Comparison of ENCODE assay signal across 27 mouse cellular contexts in the genomic region with DNA sequence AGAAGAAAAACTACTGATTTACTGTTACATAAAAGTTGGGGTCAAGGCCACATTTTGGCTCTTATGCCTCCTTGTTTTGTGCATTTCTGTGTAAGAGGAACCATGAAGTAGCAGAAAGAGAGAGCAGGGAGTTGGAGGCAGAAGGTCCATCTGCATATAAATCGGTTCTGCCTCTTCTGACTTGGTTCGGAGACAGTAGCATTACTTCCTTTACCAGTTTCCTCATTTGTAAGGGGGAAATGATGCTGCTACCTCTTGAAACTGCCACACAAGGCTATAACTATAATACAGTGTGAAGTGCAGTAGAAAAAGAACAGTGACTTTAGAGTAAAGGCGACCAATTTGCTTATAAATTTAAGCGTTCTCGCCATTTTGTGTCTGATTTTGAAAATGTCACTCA. TPM values are rescaled to one million over a fixed set of nuclear protein-coding genes. Genes with fewer than 3 reads are reported as not detected.
DNase-seq lines count a peak whose midpoint lies in the region; ATAC-seq and TF ChIP-seq lines count a peak whose summit lies in the region.
"Had no signal": no experiment of that assay in that cellular context is flagged by ENCODE, and none has a peak within 500 bp of the region (broad histone marks: within the 10 kb centered on the region; RNA-seq: fewer than 3 reads in every experiment).

No protein-coding gene starts in this region.

- no peak overlapping the region for H3K27ac ChIP-seq in liver, adult 2 months (replicated peaks; ENCODE audit: insufficient read depth, low read depth, low read length)
- no peak overlapping the region for H3K27ac ChIP-seq in liver, embryonic 11.5 days (ENCODE audit: low read depth, low read length)
- no peak overlapping the region for H3K27ac ChIP-seq in midbrain, postnatal 0 days (ENCODE audit: low read depth, low read length)
- H3K27ac ChIP-seq: forebrain, embryonic 10.5 days; gastrocnemius, adult 2 months; heart, embryonic 15.5 days; hindbrain, embryonic 10.5 days; hindbrain, embryonic 13.5 days had no signal

- no peaks in the 10 kb centered on the region for H3K4me1 ChIP-seq in liver, adult 2 months (ENCODE audit: control insufficient read depth, insufficient read depth, low read length)
- no peaks in the 10 kb centered on the region for H3K4me1 ChIP-seq in liver, embryonic 11.5 days (replicated peaks; ENCODE audit: control insufficient read depth, insufficient read depth, low read length)
- no peaks in the 10 kb centered on the region for H3K4me1 ChIP-seq in midbrain, postnatal 0 days (ENCODE audit: insufficient read depth, low read length)
- H3K4me1 ChIP-seq: heart, embryonic 12.5 days; heart, embryonic 15.5 days had no signal

- no peaks in the 10 kb centered on the region for H3K79me2 ChIP-seq in liver, adult 2 months (ENCODE audit: control insufficient read depth, insufficient read depth, low read length)

- no peak overlapping the region for H3K9ac ChIP-seq in liver, adult 2 months (ENCODE audit: low read depth, low read length)
- H3K9ac ChIP-seq in liver, embryonic 11.5 days (ENCODE audit: low read depth, low read length), result no peak overlapping the region
- no peak overlapping the region for H3K9ac ChIP-seq in midbrain, postnatal 0 days (replicated peaks; ENCODE audit: low read length, poor library complexity, severe bottlenecking)
- H3K9ac ChIP-seq: forebrain, postnatal 0 days; heart, embryonic 12.5 days; heart, embryonic 15.5 days; hindbrain, embryonic 13.5 days had no signal

- DNase-seq in liver, adult 2 months (ENCODE audit: extremely low read depth, low read depth, low spot score), result peak; percentile 21
- no peak for DNase-seq in liver, embryonic 11.5 days (ENCODE audit: low spot score)
- no peak for DNase-seq in cerebellum, adult 11-12 months
- DNase-seq in midbrain, postnatal 0 days (ENCODE audit: low spot score), result no peak
- DNase-seq: adrenal gland, adult 2 months; adrenal gland, postnatal 14 days; B cell, adult 2 months; cerebellum, adult 11 months; cerebellum, adult 8-10 months; cerebellum, postnatal 10 days; cerebellum, postnatal 36 days; forebrain, postnatal 0 days; gastrocnemius, adult 2 months; gastrocnemius, postnatal 14 days; heart, adult 18-20 months; heart, postnatal 10 days; heart, postnatal 36 days had no signal

- WGBS in liver, adult 2 months, result 84% methylated on average over 5 of the region's 5 CpGs
- whole genome bisulfite sequencing in liver, embryonic 11.5 days, result 63% methylated on average over 5 of the region's 5 CpGs
- WGBS in midbrain, postnatal 0 days, result 86% methylated on average over 5 of the region's 5 CpGs

- H3K4me3 ChIP-seq in liver, adult 2 months (ENCODE audit: insufficient read depth, low read depth, low read length), result no peak overlapping the region
- H3K4me3 ChIP-seq in liver, embryonic 11.5 days (ENCODE audit: low read depth, low read length), result no peak overlapping the region
- no peak overlapping the region for H3K4me3 ChIP-seq in midbrain, postnatal 0 days (ENCODE audit: low read depth, low read length)
- H3K4me3 ChIP-seq: forebrain, embryonic 10.5 days; gastrocnemius, adult 2 months; heart, embryonic 12.5 days; heart, embryonic 15.5 days; hindbrain, embryonic 10.5 days; hindbrain, embryonic 13.5 days had no signal

- H3K27me3 ChIP-seq in liver, adult 2 months (ENCODE audit: control insufficient read depth, insufficient read depth, low read length), result no peaks in the 10 kb centered on the region
- no peaks in the 10 kb centered on the region for H3K27me3 ChIP-seq in liver, embryonic 11.5 days (replicated peaks; ENCODE audit: control insufficient read depth, insufficient read depth, low read length)
- H3K27me3 ChIP-seq in midbrain, postnatal 0 days (ENCODE audit: insufficient read depth, low read length), result no peaks in the 10 kb centered on the region
- H3K27me3 ChIP-seq: CH12.LX; heart, embryonic 12.5 days; heart, embryonic 15.5 days; hindbrain, embryonic 13.5 days had no signal

- no peak for TF ChIP-seq CTCF in liver, adult 2 months (IDR thresholded peaks at IDR 0.05; ENCODE audit: low read depth, low read length)
- no peak for TF ChIP-seq CTCF in midbrain, postnatal 0 days (IDR thresholded peaks at IDR 0.05)

- H3K4me2 ChIP-seq in liver, embryonic 11.5 days, result no peak overlapping the region
- H3K4me2 ChIP-seq in midbrain, postnatal 0 days (ENCODE audit: low read depth, low read length, poor library complexity, severe bottlenecking), result no peak overlapping the region
- H3K4me2 ChIP-seq: heart, embryonic 12.5 days; heart, embryonic 15.5 days; hindbrain, embryonic 13.5 days had no signal

- ATAC-seq in liver, embryonic 11.5 days (replicated peaks; ENCODE audit: low FRiP score), result no peak
- ATAC-seq in granulocyte monocyte progenitor cell, adult 5-6 weeks (replicated peaks; ENCODE audit: poor library complexity, severe bottlenecking), result peak; percentile 71
- ATAC-seq in neutrophil, adult 5-6 weeks (ENCODE audit: extremely low read depth, insufficient number of reproducible peaks, low FRiP score, poor library complexity, severe bottlenecking), result peak; percentile 66; the same call in 1 of the 2 replicates
- ATAC-seq in midbrain, postnatal 0 days (ENCODE audit: low FRiP score), result no peak
- ATAC-seq: forebrain, embryonic 14.5 days; forebrain, postnatal 0 days; hindbrain, embryonic 16.5 days had no signal

- TF ChIP-seq POLR2A in liver, adult 2 months (IDR thresholded peaks at IDR 0.05; ENCODE audit: extremely low read depth, insufficient read depth, low read length), result no peak

- no peaks in the 10 kb centered on the region for H3K36me3 ChIP-seq in liver, adult 2 months (ENCODE audit: control insufficient read depth, insufficient read depth, low read length)
- H3K36me3 ChIP-seq in liver, embryonic 11.5 days (ENCODE audit: control insufficient read depth, insufficient read depth, low read length), result no peaks in the 10 kb centered on the region
- no peaks in the 10 kb centered on the region for H3K36me3 ChIP-seq in midbrain, postnatal 0 days (ENCODE audit: insufficient read depth, low read length)
- H3K36me3 ChIP-seq: forebrain, embryonic 10.5 days; heart, embryonic 12.5 days; heart, embryonic 15.5 days; hindbrain, embryonic 10.5 days; hindbrain, embryonic 13.5 days had no signal

- H3K9me3 ChIP-seq in liver, embryonic 11.5 days (ENCODE audit: control insufficient read depth, low read length), result no peaks in the 10 kb centered on the region
- H3K9me3 ChIP-seq in midbrain, postnatal 0 days (ENCODE audit: low read length), result no peaks in the 10 kb centered on the region
- H3K9me3 ChIP-seq: forebrain, embryonic 10.5 days; heart, embryonic 12.5 days; heart, embryonic 15.5 days; hindbrain, embryonic 10.5 days; hindbrain, embryonic 13.5 days had no signal

RNA-seq across cellular contexts. Expression of a gene that starts 21.0 kb away (rescaled TPM):
- 2.8 and 3.0 TPM in 2 replicates for total RNA-seq in liver, adult 2 months (2014; rRNA removed)
- polyA plus RNA-seq in liver, adult 2 months (2012; rRNA removed), result 0.73 and 1.2 TPM in 2 replicates
- polyA plus RNA-seq in liver, embryonic 11.5 days (2014; fragmentation: Nextera tagmentation; extraction: Ambion mirVana), result 15.2 and 15.4 TPM in 2 replicates
- 36.4 and 44.3 TPM in 2 replicates for total RNA-seq in granulocyte monocyte progenitor cell, adult 5-6 weeks (2014; fragmentation: Nextera tagmentation)
- 52.5 and 56.6 TPM in 2 replicates for total RNA-seq in granulocyte monocyte progenitor cell, adult 5-6 weeks (2017)
- total RNA-seq in neutrophil, adult 5-6 weeks (2017), result 14.2 and 15.8 TPM in 2 replicates
- total RNA-seq in midbrain, postnatal 0 days (2014; rRNA removed), result 162 and 193 TPM in 2 replicates
- polyA plus RNA-seq in midbrain, postnatal 0 days (2015; fragmentation: Nextera tagmentation; extraction: Ambion mirVana), result 131 TPM in 2 replicates

Comparison
In these comparisons a context has a peak if more than half of its experiments do, and no peak if none do; other contexts are left out.
1. ATAC-seq: peak in granulocyte monocyte progenitor cell, adult 5-6 weeks (single experiment) and neutrophil, adult 5-6 weeks (single experiment); none in liver, embryonic 11.5 days (single experiment) and midbrain, postnatal 0 days (single experiment).